Mouse (Mus musculus): ENCODE results near the gene Mex3d.

GRCm38 (mm10) chr10:80429800-80430199 lies 42.3 kb upstream of the Mex3d start:
- TF ChIP-seq POLR2A (IDR thresholded peaks at IDR 0.05; ENCODE audit: borderline replicate concordance, extremely low read depth, insufficient read depth, insufficient read length, poor library complexity, severe bottlenecking) (no peak), CTCF (IDR thresholded peaks at IDR 0.05; ENCODE audit: borderline replicate concordance, extremely low read depth, insufficient read depth, insufficient read length) (no peak)
